Mouse (Mus musculus) adrenal gland, postnatal 0 days (tissue): Measurements from ENCODE around the gene Btbd7. TPM values are rescaled to one million over a fixed set of nuclear protein-coding genes. Genes with fewer than 3 reads are reported as not detected.

Experiments
- polyA plus RNA-seq: library from polyadenylated mRNA; unstranded; fragments of >200 nt; fragmentation: Nextera tagmentation; extraction: Ambion mirVana; gene quantifications from 2 replicates; pipeline ENCODE4 v1.2.1, GENCODE M21; 2015

The Btbd7 gene
- 8.5 and 11.0 TPM in 2 replicates for polyA plus RNA-seq

DNA sequence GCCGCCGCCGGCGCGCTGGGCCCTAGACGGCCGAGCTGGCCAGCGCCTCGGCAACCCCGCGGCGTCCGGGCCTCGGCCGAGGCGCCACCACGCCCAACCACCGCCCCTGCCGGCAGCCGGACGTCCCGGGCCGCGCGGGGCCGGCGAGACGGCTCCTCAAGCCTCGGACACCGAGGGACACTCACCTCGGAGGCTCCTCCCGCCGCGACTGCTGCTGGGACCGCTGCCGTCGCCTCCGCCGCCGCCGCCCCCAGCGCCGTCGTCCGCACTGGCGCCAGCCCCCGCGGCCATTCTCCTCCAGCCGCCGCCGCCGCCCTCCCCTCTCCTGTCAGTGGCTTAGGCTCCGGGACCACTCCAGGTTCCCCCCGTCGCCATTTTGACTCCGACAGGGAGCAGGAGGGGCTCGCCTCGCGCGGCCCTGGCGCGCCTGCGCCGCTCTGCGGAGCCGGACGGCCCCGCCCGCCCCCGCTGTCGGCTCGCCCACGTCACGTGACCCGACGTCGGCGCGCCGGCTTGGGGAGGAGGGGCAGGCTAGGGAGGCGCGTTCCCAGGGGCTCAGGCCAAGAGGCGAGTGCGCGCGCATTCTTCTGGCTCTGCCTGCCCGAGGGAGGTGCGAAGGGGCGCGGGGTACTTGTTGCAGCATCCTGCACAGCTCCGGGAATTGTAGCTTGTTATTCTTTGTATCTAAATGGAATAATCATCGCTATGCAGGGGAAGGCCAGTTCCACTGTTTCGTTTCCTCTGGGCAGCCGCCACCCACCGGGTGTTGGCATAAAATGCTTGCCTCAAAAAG, at the start of gene Btbd7:
Btbd7 (minus strand) TSS at position 441 of the 793 bp plus-strand sequence.

DNA sequence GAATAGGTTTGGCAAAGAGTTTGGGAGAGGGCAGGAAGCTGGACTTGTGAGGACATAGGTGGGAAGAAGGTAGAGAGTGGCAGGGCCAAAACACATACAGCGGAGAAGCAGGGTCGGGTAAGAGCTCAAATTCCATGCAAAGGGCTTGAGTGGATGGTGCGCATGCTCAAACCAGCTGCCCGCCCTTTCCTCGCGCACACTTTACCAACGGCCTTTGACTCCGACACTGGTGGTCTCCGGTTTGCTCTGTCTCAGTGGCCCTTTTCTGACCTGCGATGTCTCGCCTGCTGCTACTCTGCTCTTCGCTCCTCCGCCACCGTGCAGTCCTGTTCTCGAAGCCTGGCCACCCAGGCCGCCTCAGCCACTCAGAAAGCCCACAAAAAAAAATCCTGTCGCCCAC, 20.8 kb upstream of the Btbd7 start, which contains the start of gene Cox8c:
Cox8c (plus strand) TSS at position 226 of the 400 bp plus-strand sequence.

DNA sequence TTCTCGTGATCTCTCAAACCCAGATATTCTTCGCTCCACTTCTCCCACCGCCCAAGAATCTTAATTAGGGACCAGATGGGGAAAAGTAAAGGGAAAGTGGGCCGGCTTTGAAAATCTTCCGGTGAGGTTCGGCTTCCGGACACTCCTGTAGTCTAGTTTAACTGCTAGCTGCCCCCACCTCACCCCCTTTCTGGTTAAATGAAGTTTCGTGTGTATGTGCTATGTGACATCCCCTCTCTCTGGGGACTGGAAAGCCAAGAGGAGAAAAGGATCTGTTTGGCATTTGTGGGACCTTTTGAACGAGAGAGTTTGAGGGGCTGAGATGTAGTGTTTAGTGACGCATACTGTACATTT, 119.9 kb downstream of the Btbd7 start, which contains the start of gene Gm20604:
Gm20604 (minus strand) TSS at position 270 of the 354 bp plus-strand sequence.

DNA sequence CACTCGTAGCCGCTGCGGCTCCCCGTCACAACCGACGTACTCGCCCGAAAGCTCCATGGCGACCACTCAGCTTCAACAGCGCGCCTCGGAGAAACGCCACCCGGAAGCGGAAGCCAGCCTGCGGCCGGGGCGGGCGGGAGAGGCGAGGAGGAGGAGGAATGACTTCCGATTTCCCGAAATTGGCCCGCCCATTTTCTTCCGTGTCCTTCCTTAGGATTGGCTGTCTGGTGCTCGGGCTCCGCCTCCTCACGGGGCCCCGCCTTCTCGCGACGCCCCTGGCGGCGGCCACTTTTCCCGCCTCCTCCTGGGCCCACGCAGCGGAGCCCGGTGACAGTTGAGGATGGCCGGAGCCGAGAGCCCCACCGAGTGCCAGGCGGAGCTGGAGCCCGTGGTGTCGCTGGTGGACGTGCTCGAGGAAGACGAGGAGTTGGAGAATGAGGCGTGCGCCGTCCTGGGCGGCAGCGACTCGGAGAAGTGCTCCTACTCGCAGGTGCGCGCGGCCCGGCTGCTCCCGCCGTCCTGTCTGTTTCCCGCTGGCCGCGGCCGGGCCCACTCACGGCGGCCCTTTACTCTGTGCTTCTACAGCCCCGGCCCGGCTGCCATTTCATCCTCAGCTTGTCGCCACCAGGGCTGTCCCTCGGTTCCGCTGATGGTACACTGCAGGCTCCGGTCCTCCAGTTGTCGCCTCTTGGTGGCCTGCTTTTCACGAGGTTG, 120.4 kb downstream of the Btbd7 start, which contains the start of the genes Gm28051, Gon7 and Ubr7:
Gm28051 (minus strand) TSS at position 77 of the 714 bp plus-strand sequence.
Gon7 (minus strand) TSS at position 115 of the 714 bp plus-strand sequence.
Ubr7 (plus strand) TSS at position 279 of the 714 bp plus-strand sequence.

DNA sequence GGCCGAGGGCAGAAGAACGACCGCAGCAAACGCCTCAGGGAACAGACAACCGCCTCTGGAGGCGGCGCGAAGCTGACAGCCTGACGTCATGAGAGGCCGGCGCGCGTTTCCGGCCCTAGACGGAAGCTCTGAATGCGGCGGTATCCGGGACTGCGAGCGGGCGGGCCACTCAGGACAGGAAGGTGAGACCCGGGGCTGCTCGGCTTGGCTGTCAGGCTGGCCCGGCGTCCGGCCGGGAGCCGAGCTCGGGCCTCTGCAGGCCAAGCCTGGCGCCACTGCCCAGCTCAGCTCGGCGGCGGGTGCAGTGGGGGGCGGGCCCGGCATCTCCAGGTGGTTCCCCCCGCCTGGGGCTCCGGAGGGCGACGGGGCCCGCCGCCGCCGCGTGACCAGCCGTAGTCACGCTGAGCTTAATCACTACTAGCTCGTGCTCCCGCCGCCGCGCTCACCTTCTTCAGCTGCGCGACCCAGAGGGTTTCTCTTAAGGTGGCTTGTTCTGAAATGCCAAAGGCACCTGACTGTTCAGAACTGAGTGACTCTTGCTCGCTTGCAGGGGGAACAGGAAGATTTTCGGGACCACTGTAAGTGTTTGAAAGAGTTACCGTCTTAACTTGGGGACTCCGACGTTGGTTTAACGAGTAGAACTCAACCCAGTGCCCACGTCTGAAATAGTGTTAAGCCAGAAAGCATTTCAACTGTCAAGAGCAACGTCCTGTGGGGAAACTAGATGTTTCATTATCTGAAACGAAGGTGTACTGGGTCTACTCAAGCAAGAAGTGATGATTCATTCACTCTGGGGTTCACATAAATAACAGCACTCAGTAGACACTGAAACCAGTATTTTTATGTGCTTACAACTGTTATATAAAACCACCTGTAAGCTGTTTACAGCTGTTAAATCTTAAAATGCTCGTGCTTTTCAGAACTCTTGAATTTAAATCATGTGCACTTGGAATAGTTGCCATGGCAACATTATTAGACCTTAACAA, 134.4 kb downstream of the Btbd7 start, which contains the start of the genes Moap1 and Tmem251:
Moap1 (minus strand) TSS at position 73 of the 986 bp plus-strand sequence.
Tmem251 (plus strand) TSS at position 174 of the 986 bp plus-strand sequence.

Other genes starting within 250 kb of the Btbd7 start
- 11.9 and 21.2 TPM in 2 replicates for gene Itpk1, start 173.5 kb downstream of the Btbd7 start, polyA plus RNA-seq
- gene Moap1, start 134.8 kb downstream of the Btbd7 start, polyA plus RNA-seq, result 11.8 and 14.6 TPM in 2 replicates
- gene Tmem251, start 134.7 kb downstream of the Btbd7 start, polyA plus RNA-seq, result 10.2 and 10.7 TPM in 2 replicates
- not detected in 2 replicates for gene Gm28051, start 120.7 kb downstream of the Btbd7 start, polyA plus RNA-seq
- gene Gon7, start 120.7 kb downstream of the Btbd7 start, polyA plus RNA-seq, result 15.3 and 18.9 TPM in 2 replicates
- 23.4 and 35.8 TPM in 2 replicates for gene Ubr7, start 120.5 kb downstream of the Btbd7 start, polyA plus RNA-seq
- 14.9 and 16.6 TPM in 2 replicates for gene Gm20604, start 119.8 kb downstream of the Btbd7 start, polyA plus RNA-seq
- 0.33 TPM in 1 of 2 replicates, not detected in the other for gene Cox8c, start 20.8 kb upstream of the Btbd7 start, polyA plus RNA-seq
- gene Unc79, start 70.4 kb upstream of the Btbd7 start, polyA plus RNA-seq, result 1.1 and 1.2 TPM in 2 replicates